Mouse (Mus musculus): Measurements from ENCODE around the gene Apol9b.
"Not testable (repeated sequence)": the region's sequence is repeated elsewhere in the genome, so short reads cannot be mapped to it uniquely, and the experiment has no call there.

Apol9b gene

GRCm38 (mm10) chr15:77728739-77729138 lies at the start of gene Apol9b:
Gene Apol9b (plus strand): TSS chr15:77729039.
- TF ChIP-seq GATA4 (IDR thresholded peaks at IDR 0.05; ENCODE audit: insufficient replicate concordance, low read length) = not testable (repeated sequence)

GRCm38 (mm10) chr15:77698656-77699055 lies 30.2 kb upstream of the Apol9b start, which contains the start of gene Apol7e:
Gene Apol7e (plus strand): TSS chr15:77698857.
- not testable (repeated sequence) for TF ChIP-seq GATA4 (IDR thresholded peaks at IDR 0.05; ENCODE audit: insufficient replicate concordance, low read length)

- TF ChIP-seq GATA4 (IDR thresholded peaks at IDR 0.05; ENCODE audit: insufficient replicate concordance, low read length) = no peak
Observed at GRCm38 (mm10) chr15:77731605-77732004, 2.8 kb downstream of the Apol9b start.

- TF ChIP-seq GATA4 (IDR thresholded peaks at IDR 0.05; ENCODE audit: insufficient replicate concordance, low read length) = no peak
Observed at GRCm38 (mm10) chr15:77740511-77741297, 11.9 kb downstream of the Apol9b start.

GRCm38 (mm10) chr15:77744632-77745031 lies 15.8 kb downstream of the Apol9b start:
- TF ChIP-seq GATA4 (IDR thresholded peaks at IDR 0.05; ENCODE audit: insufficient replicate concordance, low read length) = no peak

GRCm38 (mm10) chr15:77745081-77745480 lies 16.2 kb downstream of the Apol9b start:
- TF ChIP-seq GATA4 (IDR thresholded peaks at IDR 0.05; ENCODE audit: insufficient replicate concordance, low read length) = no peak

- TF ChIP-seq GATA4 (IDR thresholded peaks at IDR 0.05; ENCODE audit: insufficient replicate concordance, low read length) = no peak
Observed at GRCm38 (mm10) chr15:77746326-77746725, 17.5 kb downstream of the Apol9b start.

GRCm38 (mm10) chr15:77748414-77748813 lies 19.6 kb downstream of the Apol9b start:
- no peak for TF ChIP-seq GATA4 (IDR thresholded peaks at IDR 0.05; ENCODE audit: insufficient replicate concordance, low read length)

GRCm38 (mm10) chr15:77749717-77750116 lies 20.9 kb downstream of the Apol9b start:
- TF ChIP-seq GATA4 (IDR thresholded peaks at IDR 0.05; ENCODE audit: insufficient replicate concordance, low read length) = no peak

- no peak for TF ChIP-seq GATA4 (IDR thresholded peaks at IDR 0.05; ENCODE audit: insufficient replicate concordance, low read length)
Observed at GRCm38 (mm10) chr15:77750461-77750860, 21.6 kb downstream of the Apol9b start.

GRCm38 (mm10) chr15:77752443-77752842 lies 23.6 kb downstream of the Apol9b start:
- no peak for TF ChIP-seq GATA4 (IDR thresholded peaks at IDR 0.05; ENCODE audit: insufficient replicate concordance, low read length)

GRCm38 (mm10) chr15:77755132-77755531 lies 26.3 kb downstream of the Apol9b start:
- no peak for TF ChIP-seq GATA4 (IDR thresholded peaks at IDR 0.05; ENCODE audit: insufficient replicate concordance, low read length)

GRCm38 (mm10) chr15:77756081-77756480 lies 27.2 kb downstream of the Apol9b start:
- no peak for TF ChIP-seq GATA4 (IDR thresholded peaks at IDR 0.05; ENCODE audit: insufficient replicate concordance, low read length)

GRCm38 (mm10) chr15:77756848-77757247 lies 28.0 kb downstream of the Apol9b start, which contains the start of gene Apol8:
Gene Apol8 (minus strand): TSS chr15:77757003.
- no peak for TF ChIP-seq GATA4 (IDR thresholded peaks at IDR 0.05; ENCODE audit: insufficient replicate concordance, low read length)

- no peak for TF ChIP-seq GATA4 (IDR thresholded peaks at IDR 0.05; ENCODE audit: insufficient replicate concordance, low read length)
Observed at GRCm38 (mm10) chr15:77757586-77758226, 28.9 kb downstream of the Apol9b start.

GRCm38 (mm10) chr15:77760037-77760436 lies 31.2 kb downstream of the Apol9b start:
- TF ChIP-seq GATA4 (IDR thresholded peaks at IDR 0.05; ENCODE audit: insufficient replicate concordance, low read length) = no peak
